In genomic region chr17:85504888-85505287, GRCm38 (mm10) we compare ENCODE assay signal across 25 mouse cellular contexts.
"Had no signal": no experiment of that assay in that cellular context is flagged by ENCODE, and none has a peak within 500 bp of the region (broad histone marks: within the 10 kb centered on the region; RNA-seq: fewer than 3 reads in every experiment).

No protein-coding gene starts in this region.

- H3K36me3 ChIP-seq: heart, embryonic 13.5 days; heart, embryonic 15.5 days; hindbrain, embryonic 10.5 days; hindbrain, embryonic 12.5 days; intestine, embryonic 15.5 days; limb, embryonic 10.5 days; limb, embryonic 12.5 days had no signal

- H3K4me2 ChIP-seq: heart, embryonic 11.5 days; heart, embryonic 13.5 days; heart, embryonic 15.5 days; hindbrain, embryonic 12.5 days; hindbrain, embryonic 14.5 days; intestine, embryonic 15.5 days; limb, embryonic 12.5 days had no signal

- H3K4me3 ChIP-seq: gastrocnemius, adult 2 months; heart, embryonic 13.5 days; heart, embryonic 15.5 days; hindbrain, embryonic 10.5 days; hindbrain, embryonic 12.5 days; intestine, embryonic 15.5 days; layer of hippocampus, adult 2 months; left cerebral cortex, adult 2 months; limb, embryonic 10.5 days; limb, embryonic 12.5 days had no signal

- H3K27me3 ChIP-seq: heart, embryonic 15.5 days; hindbrain, embryonic 12.5 days; intestine, embryonic 15.5 days; limb, embryonic 12.5 days had no signal

- H3K4me1 ChIP-seq: heart, embryonic 13.5 days; heart, embryonic 15.5 days; hindbrain, embryonic 12.5 days; intestine, embryonic 15.5 days; limb, embryonic 10.5 days; limb, embryonic 12.5 days had no signal

- DNase-seq: gastrocnemius, adult 2 months; gastrocnemius, postnatal 10 days; gastrocnemius, postnatal 25 days; heart, adult 18-20 months; heart, postnatal 4 days; kidney, adult 18-20 months; kidney, adult 8-10 months; kidney, postnatal 10 days; kidney, postnatal 25 days; kidney, postnatal 4 days; liver had no signal

- ATAC-seq: hindbrain, embryonic 16.5 days; inflammation-experienced regulatory T-cells, adult 6 months; intestine, embryonic 15.5 days; intestine, postnatal 0 days had no signal

- H3K9ac ChIP-seq: heart, embryonic 13.5 days; heart, embryonic 15.5 days; hindbrain, embryonic 12.5 days; hindbrain, embryonic 14.5 days; intestine, embryonic 15.5 days; limb, embryonic 12.5 days had no signal

- H3K9me3 ChIP-seq: heart, embryonic 13.5 days; heart, embryonic 15.5 days; hindbrain, embryonic 10.5 days; intestine, embryonic 15.5 days; limb, embryonic 10.5 days; limb, embryonic 12.5 days had no signal

- H3K27ac ChIP-seq: gastrocnemius, adult 2 months; heart, embryonic 13.5 days; heart, embryonic 15.5 days; hindbrain, embryonic 10.5 days; hindbrain, embryonic 12.5 days; hindbrain, embryonic 14.5 days; intestine, embryonic 15.5 days; layer of hippocampus, adult 2 months; left cerebral cortex, adult 2 months; limb, embryonic 10.5 days; limb, embryonic 12.5 days had no signal
